Mouse (Mus musculus): Measurements from ENCODE around the gene Apoc4. TPM values are rescaled to one million over a fixed set of nuclear protein-coding genes. Genes with fewer than 3 reads are reported as not detected.
"Not testable (repeated sequence)": the region's sequence is repeated elsewhere in the genome, so short reads cannot be mapped to it uniquely, and the experiment has no call there.

The Apoc4 gene
- polyA plus RNA-seq, 1 experiment from 2014 or later: 18.1 TPM

GRCm38 (mm10) chr7:19688101-19688500 is 6.8 kb upstream of the Apoc4 start:
- H3K27ac ChIP-seq: no peak overlapping the region

GRCm38 (mm10) chr7:19686927-19687583 is 5.8 kb upstream of the Apoc4 start:
- peak overlapping the region; percentile 22 for H3K27ac ChIP-seq
- not testable (repeated sequence) for H3K4me3 ChIP-seq; H3K9ac ChIP-seq; H3K9me3 ChIP-seq (replicated peaks); H3K27me3 ChIP-seq (replicated peaks); H3K4me2 ChIP-seq; H3K36me3 ChIP-seq
- H3K4me1 ChIP-seq: peaks cover 46% of the 10 kb centered on the region
- peak; percentile 34; the same call in 1 of the 2 replicates for ATAC-seq
- WGBS (ENCODE audit: insufficient replicate concordance): 28% methylated on average over 8 of the region's 8 CpGs

More at GRCm38 (mm10) chr7:19688101-19688500, 6.8 kb upstream of the Apoc4 start:
- ATAC-seq: no peak
- Histone ChIP-seq H3K27me3 (replicated peaks) (no peaks in the 10 kb centered on the region), H3K4me1 (peaks cover 48% of the 10 kb centered on the region), H3K36me3 (no peaks in the 10 kb centered on the region), H3K9me3 (replicated peaks) (no peaks in the 10 kb centered on the region), H3K4me3 (no peak overlapping the region), H3K4me2 (no peak overlapping the region), H3K9ac (no peak overlapping the region)
- WGBS (ENCODE audit: insufficient replicate concordance): 86% methylated on average over 10 of the region's 10 CpGs

- no peaks in the 10 kb centered on the region for H3K27me3 ChIP-seq (replicated peaks)
- H3K36me3 ChIP-seq: no peaks in the 10 kb centered on the region
- peak overlapping the region; percentile 16 for H3K27ac ChIP-seq
- peak; percentile 40 for ATAC-seq
- H3K4me2 ChIP-seq: no peak overlapping the region
- H3K9me3 ChIP-seq (replicated peaks): no peaks in the 10 kb centered on the region
- peaks cover 46% of the 10 kb centered on the region for H3K4me1 ChIP-seq
- 76% methylated on average over 6 of the region's 6 CpGs for WGBS (ENCODE audit: insufficient replicate concordance)
- no peak overlapping the region for H3K4me3 ChIP-seq
- no peak overlapping the region for H3K9ac ChIP-seq
These were observed 5.2 kb upstream of the Apoc4 start for GRCm38 (mm10) chr7:19686521-19686920.

GRCm38 (mm10) chr7:19685374-19685773 is 4.1 kb upstream of the Apoc4 start:
- H3K27me3 ChIP-seq (replicated peaks): no peaks in the 10 kb centered on the region

GRCm38 (mm10) chr7:19683771-19684201 is 2.5 kb upstream of the Apoc4 start:
- Histone ChIP-seq H3K9ac (no peak overlapping the region), H3K9me3 (replicated peaks) (no peaks in the 10 kb centered on the region), H3K4me3 (no peak overlapping the region), H3K27ac (no peak overlapping the region), H3K27me3 (replicated peaks) (no peaks in the 10 kb centered on the region), H3K4me2 (no peak overlapping the region), H3K36me3 (no peaks in the 10 kb centered on the region), H3K4me1 (peaks cover 45% of the 10 kb centered on the region)
- ATAC-seq: no peak
- WGBS (ENCODE audit: insufficient replicate concordance): 67% methylated on average over 6 of the region's 6 CpGs

More at GRCm38 (mm10) chr7:19685374-19685773, 4.1 kb upstream of the Apoc4 start:
- H3K4me2 ChIP-seq: no peak overlapping the region
- no peaks in the 10 kb centered on the region for H3K36me3 ChIP-seq
- ATAC-seq: peak; percentile 62
- peak overlapping the region; percentile 16; the same call in 1 of the 2 replicates for H3K27ac ChIP-seq
- H3K9ac ChIP-seq: no peak overlapping the region
- peaks cover 50% of the 10 kb centered on the region for H3K4me1 ChIP-seq
- 51% methylated on average over 4 of the region's 4 CpGs for WGBS (ENCODE audit: insufficient replicate concordance)
- H3K9me3 ChIP-seq (replicated peaks): no peaks in the 10 kb centered on the region
- no peak overlapping the region for H3K4me3 ChIP-seq

- Histone ChIP-seq H3K27me3 (replicated peaks) (no peaks in the 10 kb centered on the region), H3K9me3 (replicated peaks) (no peaks in the 10 kb centered on the region), H3K4me2 (no peak overlapping the region), H3K36me3 (no peaks in the 10 kb centered on the region), H3K4me1 (peaks cover 45% of the 10 kb centered on the region), H3K27ac (no peak overlapping the region), H3K4me3 (no peak overlapping the region), H3K9ac (no peak overlapping the region)
- 71% methylated on average over 3 of the region's 3 CpGs for WGBS (ENCODE audit: insufficient replicate concordance)
- ATAC-seq: no peak
These were observed 1.7 kb upstream of the Apoc4 start for GRCm38 (mm10) chr7:19682979-19683378.

- Histone ChIP-seq H3K27ac (peak overlapping the region; percentile 61), H3K36me3 (no peaks in the 10 kb centered on the region), H3K9ac (no peak overlapping the region), H3K4me3 (no peak overlapping the region), H3K27me3 (replicated peaks) (no peaks in the 10 kb centered on the region), H3K9me3 (replicated peaks) (no peaks in the 10 kb centered on the region), H3K4me2 (no peak overlapping the region), H3K4me1 (peaks cover 41% of the 10 kb centered on the region)
- WGBS (ENCODE audit: insufficient replicate concordance): 63% methylated on average over 2 of the region's 2 CpGs
- ATAC-seq: no peak; the same call in 1 of the 2 replicates
These were observed 577 bp downstream of the Apoc4 start for GRCm38 (mm10) chr7:19680702-19681101.

- Histone ChIP-seq H3K4me2 (no peak overlapping the region), H3K9me3 (replicated peaks) (no peaks in the 10 kb centered on the region), H3K27ac (no peak overlapping the region), H3K4me1 (peaks cover 38% of the 10 kb centered on the region), H3K9ac (no peak overlapping the region), H3K27me3 (replicated peaks) (no peaks in the 10 kb centered on the region), H3K4me3 (no peak overlapping the region), H3K36me3 (no peaks in the 10 kb centered on the region)
- WGBS (ENCODE audit: insufficient replicate concordance): 85% methylated on average over 3 of the region's 3 CpGs
- ATAC-seq: no peak
These were observed 2.4 kb downstream of the Apoc4 start for GRCm38 (mm10) chr7:19678901-19679300.

GRCm38 (mm10) chr7:19677872-19678271 is 3.4 kb downstream of the Apoc4 start, which contains the start of gene Apoc2:
Gene Apoc2, minus strand, starts transcription at chr7:19677941.
- Histone ChIP-seq H3K4me2 (no peak within 1 kb of the TSS), H3K4me3 (no peak within 1 kb of the TSS), H3K27me3 (replicated peaks) (no peaks in the 10 kb centered on the region), H3K36me3 (no peaks in the 10 kb centered on the region), H3K9ac (no peak within 1 kb of the TSS), H3K27ac (0 out of 2 replicates have a peak within 1 kb of the TSS, but pooled peaks have one; percentile 4), H3K9me3 (replicated peaks) (no peaks in the 10 kb centered on the region), H3K4me1 (peaks cover 30% of the 10 kb centered on the region)
- ATAC-seq: no peak
- 65% methylated on average over 8 of the region's 8 CpGs for WGBS (ENCODE audit: insufficient replicate concordance)

GRCm38 (mm10) chr7:19676662-19677061 is 4.6 kb downstream of the Apoc4 start:
- peaks cover 20% of the 10 kb centered on the region for H3K4me1 ChIP-seq
- 0 out of 2 replicates have a peak overlapping the region, but pooled peaks have one; percentile 24 for H3K4me2 ChIP-seq
- peak overlapping the region; percentile 30; the same call in 1 of the 2 replicates for H3K4me3 ChIP-seq
- H3K36me3 ChIP-seq: no peaks in the 10 kb centered on the region
- H3K9ac ChIP-seq: no peak overlapping the region; the same call in 1 of the 2 replicates
- H3K27me3 ChIP-seq (replicated peaks): no peaks in the 10 kb centered on the region
- peak; percentile 50 for ATAC-seq
- WGBS (ENCODE audit: insufficient replicate concordance): 60% methylated on average over 1 of the region's 1 CpGs
- no peaks in the 10 kb centered on the region for H3K9me3 ChIP-seq (replicated peaks)
- no peak overlapping the region for H3K27ac ChIP-seq

GRCm38 (mm10) chr7:19675824-19676223 is 5.5 kb downstream of the Apoc4 start:
- peak overlapping the region; percentile 24; the same call in 1 of the 2 replicates for H3K4me2 ChIP-seq
- WGBS (ENCODE audit: insufficient replicate concordance): 71% methylated on average over 10 of the region's 10 CpGs
- H3K27ac ChIP-seq: peak overlapping the region; percentile 16; the same call in 1 of the 2 replicates
- H3K27me3 ChIP-seq (replicated peaks): no peaks in the 10 kb centered on the region
- H3K9me3 ChIP-seq (replicated peaks): no peaks in the 10 kb centered on the region
- peak overlapping the region; percentile 30 for H3K4me3 ChIP-seq
- no peak for ATAC-seq
- no peaks in the 10 kb centered on the region for H3K36me3 ChIP-seq
- H3K4me1 ChIP-seq: peaks cover 11% of the 10 kb centered on the region; the same call in 1 of the 2 replicates
- peak overlapping the region; percentile 5; the same call in 1 of the 2 replicates for H3K9ac ChIP-seq

GRCm38 (mm10) chr7:19673083-19673699 is 8.1 kb downstream of the Apoc4 start:
- Histone ChIP-seq H3K4me2 (no peak overlapping the region), H3K27ac (no peak overlapping the region), H3K9me3 (replicated peaks) (no peaks in the 10 kb centered on the region), H3K36me3 (no peaks in the 10 kb centered on the region), H3K4me1 (peaks cover 16% of the 10 kb centered on the region), H3K27me3 (replicated peaks) (no peaks in the 10 kb centered on the region; the same call in 1 of the 2 replicates), H3K4me3 (no peak overlapping the region), H3K9ac (no peak overlapping the region)
- 61% methylated on average over 14 of the region's 14 CpGs for WGBS (ENCODE audit: insufficient replicate concordance)
- ATAC-seq: no peak
